15 mouse cellular contexts compared by ENCODE assay signal in the genomic region with DNA sequence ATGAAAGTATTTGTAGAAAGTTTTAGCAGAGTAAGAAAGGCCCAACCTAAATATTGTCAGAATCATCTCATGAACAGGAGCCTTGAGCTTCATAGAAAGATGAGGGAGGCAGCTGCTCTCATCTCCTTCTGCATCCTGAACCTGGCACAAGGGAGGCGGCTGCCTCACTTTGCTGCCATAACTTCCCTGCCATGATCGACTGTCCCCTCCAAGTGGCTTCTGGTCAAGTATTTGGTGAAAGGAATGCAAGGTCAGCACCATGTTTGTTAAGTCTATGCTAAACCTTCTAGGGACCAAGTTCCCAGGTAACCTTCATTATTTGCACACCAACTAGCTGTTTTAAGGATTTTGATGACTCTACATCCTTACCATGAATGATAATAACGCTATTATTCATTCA.
"Had no signal": no experiment of that assay in that cellular context is flagged by ENCODE, and none has a peak within 500 bp of the region (broad histone marks: within the 10 kb centered on the region; RNA-seq: fewer than 3 reads in every experiment).

No protein-coding gene starts in this region.

- H3K9ac ChIP-seq: lung, embryonic 14.5 days; midbrain, embryonic 13.5 days; neural tube, embryonic 13.5 days; neural tube, embryonic 15.5 days had no signal

- DNase-seq: lung, adult 18-20 months; lung, embryonic 14.5 days; lung, postnatal 10 days; lung, postnatal 4 days; retina, postnatal 1 day; right cerebral cortex, adult 18-20 months; right cerebral cortex, postnatal 25 days; right cerebral cortex, postnatal 4 days; spleen, adult 18-20 months had no signal

- H3K4me3 ChIP-seq: midbrain, embryonic 10.5 days; midbrain, embryonic 13.5 days; myocyte; neural tube, embryonic 13.5 days; neural tube, embryonic 15.5 days had no signal

- H3K4me2 ChIP-seq: lung, embryonic 14.5 days; midbrain, embryonic 13.5 days; neural tube, embryonic 13.5 days; neural tube, embryonic 15.5 days had no signal

- ATAC-seq: midbrain, embryonic 13.5 days; midbrain, embryonic 16.5 days had no signal

- H3K9me3 ChIP-seq: midbrain, embryonic 10.5 days; midbrain, embryonic 13.5 days; neural tube, embryonic 13.5 days; neural tube, embryonic 15.5 days had no signal

- H3K36me3 ChIP-seq: midbrain, embryonic 10.5 days; midbrain, embryonic 13.5 days; neural tube, embryonic 13.5 days; neural tube, embryonic 15.5 days had no signal

- H3K27ac ChIP-seq: midbrain, embryonic 10.5 days; midbrain, embryonic 13.5 days; neural tube, embryonic 13.5 days; neural tube, embryonic 15.5 days had no signal
